Mouse (Mus musculus) lung, embryonic 16.5 days (tissue): ENCODE measurements at regions not wholly inside any gene's neighbourhood (a gene's known extent, or its start where the extent isn't known, plus 50 kb on each side); places are given as distances from the start of the nearest gene placed in this dataset.
A peak's percentile ranks its signal among the peaks of the same experiment; 100 is the strongest.

Source experiments
- ATAC-seq: fragments of 200-750 bp; cut with Nextera tagmentation; 2 replicates; pipeline ENCODE4 v1.8.0; 2017; ENCODE audit warnings: low read depth, mild to moderate bottlenecking, moderate library complexity
- H3K27ac ChIP-seq: fragments of 300-500 bp; sonication (generic); 2 replicates; pipeline ENCODE4 v1.5.1; 2014; ENCODE audit warnings: mild to moderate bottlenecking, control low read depth, low read length
- H3K27me3 ChIP-seq: fragments of 300-500 bp; sonication (generic); 2 replicates; pipeline ENCODE4 v1.6.1; 2014; ENCODE audit warnings: low read depth, low read length, mixed read lengths; ENCODE audit not compliant: control insufficient read depth, insufficient read depth
- H3K36me3 ChIP-seq: fragments of 300-500 bp; sonication (generic); 2 replicates; pipeline ENCODE4 v1.6.1; 2014; ENCODE audit warnings: low read length; ENCODE audit not compliant: control insufficient read depth, insufficient read depth
- H3K4me1 ChIP-seq: fragments of 300-500 bp; sonication (generic); replicated peaks from 2 replicates; pipeline ENCODE4 v1.6.1; 2014; ENCODE audit warnings: low read length, mixed read lengths; ENCODE audit not compliant: control insufficient read depth, insufficient read depth
- H3K4me2 ChIP-seq: fragments of 300-500 bp; sonication (generic); 2 replicates; pipeline ENCODE4 v1.6.1; 2014; ENCODE audit warnings: low read depth, low read length, control low read depth
- H3K4me3 ChIP-seq: fragments of 300-500 bp; sonication (generic); 2 replicates; pipeline ENCODE4 v1.5.1; 2014; ENCODE audit warnings: mild to moderate bottlenecking, low read length, control low read depth
- H3K9ac ChIP-seq: fragments of 300-500 bp; sonication (generic); 2 replicates; pipeline ENCODE4 v1.6.1; 2014; ENCODE audit warnings: low read length, control low read depth
- H3K9me3 ChIP-seq: fragments of 300-500 bp; sonication (generic); 2 replicates; pipeline ENCODE4 v1.6.1; 2016; ENCODE audit warnings: low read length; ENCODE audit not compliant: control insufficient read depth
- WGBS: fragments of 180-500 bp; shearing (Covaris S2); extraction: QIAGEN DNeasy Blood & Tissue Kit; methylation state at CpG from one replicate; pipeline ENCODE4 v1.1.7; 2014; 5-methylcytosine and 5-hydroxymethylcytosine counted together

- ATAC-seq, result peak; percentile 85
- 68% methylated on average over 2 of the region's 2 CpGs for whole genome bisulfite sequencing
- Histone ChIP-seq H3K9me3 (no peaks in the 10 kb centered on the region), H3K27ac (no peak overlapping the region), H3K4me1 (no peaks in the 10 kb centered on the region), H3K36me3 (no peaks in the 10 kb centered on the region), H3K27me3 (no peaks in the 10 kb centered on the region), H3K9ac (no peak overlapping the region), H3K4me3 (no peak overlapping the region), H3K4me2 (no peak overlapping the region)
These were observed 792.6 kb upstream of the Jmjd1c start for GRCm38 (mm10) chr10:66303235-66303780.

- no peak overlapping the region for H3K27ac ChIP-seq
- ATAC-seq, result no peak
- no peak overlapping the region for H3K4me2 ChIP-seq
- H3K9me3 ChIP-seq, result no peaks in the 10 kb centered on the region
- no peaks in the 10 kb centered on the region for H3K27me3 ChIP-seq
- H3K36me3 ChIP-seq, result no peaks in the 10 kb centered on the region
- no peaks in the 10 kb centered on the region for H3K4me1 ChIP-seq
- H3K9ac ChIP-seq, result no peak overlapping the region
- no peak overlapping the region for H3K4me3 ChIP-seq
These were observed 791.0 kb upstream of the Jmjd1c start for GRCm38 (mm10) chr10:66304901-66305300.

GRCm38 (mm10) chr10:66331166-66331565 is 764.8 kb upstream of the Jmjd1c start:
- ATAC-seq, result no peak
- no peak overlapping the region for H3K4me3 ChIP-seq
- no peaks in the 10 kb centered on the region for H3K27me3 ChIP-seq
- H3K4me2 ChIP-seq, result no peak overlapping the region
- H3K27ac ChIP-seq, result no peak overlapping the region
- H3K9me3 ChIP-seq, result no peaks in the 10 kb centered on the region
- no peaks in the 10 kb centered on the region for H3K36me3 ChIP-seq
- 53% methylated on average over 3 of the region's 3 CpGs for WGBS
- H3K9ac ChIP-seq, result no peak overlapping the region
- H3K4me1 ChIP-seq, result no peaks in the 10 kb centered on the region

- no peak overlapping the region for H3K9ac ChIP-seq
- H3K4me3 ChIP-seq, result no peak overlapping the region
- WGBS, result 71% methylated on average over 1 of the region's 1 CpGs
- H3K4me2 ChIP-seq, result no peak overlapping the region
- no peaks in the 10 kb centered on the region for H3K4me1 ChIP-seq
- no peaks in the 10 kb centered on the region for H3K36me3 ChIP-seq
- H3K27ac ChIP-seq, result no peak overlapping the region
- H3K9me3 ChIP-seq, result no peaks in the 10 kb centered on the region
- ATAC-seq, result no peak
- no peaks in the 10 kb centered on the region for H3K27me3 ChIP-seq
These were observed 757.9 kb upstream of the Jmjd1c start for GRCm38 (mm10) chr10:66337994-66338393.

- Histone ChIP-seq H3K9me3 (no peaks in the 10 kb centered on the region), H3K4me1 (no peaks in the 10 kb centered on the region), H3K9ac (no peak overlapping the region), H3K36me3 (no peaks in the 10 kb centered on the region), H3K27ac (no peak overlapping the region), H3K4me3 (no peak overlapping the region), H3K27me3 (no peaks in the 10 kb centered on the region), H3K4me2 (no peak overlapping the region)
- no peak for ATAC-seq
- 70% methylated on average over 5 of the region's 5 CpGs for WGBS
These were observed 753.0 kb upstream of the Jmjd1c start for GRCm38 (mm10) chr10:66342823-66343350.

- H3K27me3 ChIP-seq, result no peaks in the 10 kb centered on the region
- no peaks in the 10 kb centered on the region for H3K9me3 ChIP-seq
- no peak overlapping the region for H3K4me3 ChIP-seq
- H3K27ac ChIP-seq, result no peak overlapping the region
- no peak overlapping the region for H3K9ac ChIP-seq
- no peaks in the 10 kb centered on the region for H3K4me1 ChIP-seq
- no peak for ATAC-seq
- no peaks in the 10 kb centered on the region for H3K36me3 ChIP-seq
- 46% methylated on average over 3 of the region's 3 CpGs for WGBS
- H3K4me2 ChIP-seq, result no peak overlapping the region
These were observed 747.5 kb upstream of the Jmjd1c start for GRCm38 (mm10) chr10:66348398-66348797.

- Histone ChIP-seq H3K27ac (no peak overlapping the region), H3K4me1 (no peaks in the 10 kb centered on the region), H3K9me3 (no peaks in the 10 kb centered on the region), H3K4me2 (no peak overlapping the region), H3K27me3 (no peaks in the 10 kb centered on the region), H3K36me3 (no peaks in the 10 kb centered on the region), H3K9ac (no peak overlapping the region), H3K4me3 (no peak overlapping the region)
- whole genome bisulfite sequencing, result 42% methylated on average over 1 of the region's 1 CpGs
- ATAC-seq, result no peak
These were observed 744.9 kb upstream of the Jmjd1c start for GRCm38 (mm10) chr10:66351036-66351435.

- no peak overlapping the region for H3K4me2 ChIP-seq
- H3K27ac ChIP-seq, result no peak overlapping the region
- no peak overlapping the region for H3K4me3 ChIP-seq
- H3K9ac ChIP-seq, result no peak overlapping the region
- H3K36me3 ChIP-seq, result no peaks in the 10 kb centered on the region
- no peaks in the 10 kb centered on the region for H3K9me3 ChIP-seq
- ATAC-seq, result no peak
- H3K27me3 ChIP-seq, result no peaks in the 10 kb centered on the region
- WGBS, result 53% methylated on average over 1 of the region's 1 CpGs
- no peaks in the 10 kb centered on the region for H3K4me1 ChIP-seq
These were observed 741.9 kb upstream of the Jmjd1c start for GRCm38 (mm10) chr10:66354072-66354471.

GRCm38 (mm10) chr10:66354986-66355385 is 740.9 kb upstream of the Jmjd1c start:
- ATAC-seq, result no peak
- no peaks in the 10 kb centered on the region for H3K9me3 ChIP-seq
- H3K27ac ChIP-seq, result no peak overlapping the region
- H3K4me2 ChIP-seq, result no peak overlapping the region
- H3K36me3 ChIP-seq, result no peaks in the 10 kb centered on the region
- H3K9ac ChIP-seq, result no peak overlapping the region
- H3K4me1 ChIP-seq, result no peaks in the 10 kb centered on the region
- no peaks in the 10 kb centered on the region for H3K27me3 ChIP-seq
- 53% methylated on average over 2 of the region's 2 CpGs for WGBS
- no peak overlapping the region for H3K4me3 ChIP-seq

- H3K9me3 ChIP-seq, result no peaks in the 10 kb centered on the region
- no peaks in the 10 kb centered on the region for H3K27me3 ChIP-seq
- no peak overlapping the region for H3K4me3 ChIP-seq
- no peak overlapping the region for H3K27ac ChIP-seq
- H3K9ac ChIP-seq, result no peak overlapping the region
- ATAC-seq, result no peak
- no peaks in the 10 kb centered on the region for H3K4me1 ChIP-seq
- 87% methylated on average over 9 of the region's 9 CpGs for WGBS
- H3K4me2 ChIP-seq, result no peak overlapping the region
- no peaks in the 10 kb centered on the region for H3K36me3 ChIP-seq
These were observed 738.2 kb upstream of the Jmjd1c start for GRCm38 (mm10) chr10:66357736-66358135.
